Mouse (Mus musculus) heart, postnatal 0 days (tissue): ENCODE results near the gene Cnot1. TPM values are rescaled to one million over a fixed set of nuclear protein-coding genes. Genes with fewer than 3 reads are reported as not detected.

Experiments used
- ATAC-seq: fragments of 200-750 bp; cut with Nextera tagmentation; 2 replicates; pipeline ENCODE4 v1.8.0; 2017; ENCODE audit warnings: low read depth, moderate number of reproducible peaks, moderate library complexity; ENCODE audit not compliant: insufficient read depth
- DNase-seq: peaks from one replicate; pipeline ENCODE4 v3.0.0-alpha.2; 2016; ENCODE audit warnings: low spot score
- H3K27ac ChIP-seq: fragments of 300-500 bp; sonication (generic); 2 replicates; pipeline ENCODE4 v1.5.1; 2014; ENCODE audit warnings: low read depth, mild to moderate bottlenecking
- H3K27me3 ChIP-seq: fragments of 300-500 bp; sonication (generic); 2 replicates; pipeline ENCODE4 v1.6.1; 2014; ENCODE audit warnings: low read length, mixed read lengths; ENCODE audit not compliant: control insufficient read depth, insufficient read depth
- H3K36me3 ChIP-seq: fragments of 300-500 bp; sonication (generic); replicated peaks from 2 replicates; pipeline ENCODE4 v1.6.1; 2014; ENCODE audit warnings: low read length, mixed read lengths; ENCODE audit not compliant: control insufficient read depth, insufficient read depth
- H3K4me1 ChIP-seq: fragments of 300-500 bp; sonication (generic); 2 replicates; pipeline ENCODE4 v1.6.1; 2014; ENCODE audit warnings: antibody characterized with exemption; ENCODE audit not compliant: control insufficient read depth, insufficient read depth
- H3K4me2 ChIP-seq: fragments of 300-500 bp; sonication (generic); 2 replicates; pipeline ENCODE4 v1.6.1; 2014; ENCODE audit warnings: low read depth, mild to moderate bottlenecking, low read length, moderate library complexity
- H3K4me3 ChIP-seq: fragments of 300-500 bp; sonication (generic); 2 replicates; pipeline ENCODE4 v1.5.1; 2014; ENCODE audit warnings: low read depth, low read length
- H3K9ac ChIP-seq: fragments of 300-500 bp; sonication (generic); replicated peaks from 2 replicates; pipeline ENCODE4 v1.6.1; 2014; ENCODE audit warnings: low read depth, low read length, mixed read lengths
- H3K9me3 ChIP-seq: fragments of 300-500 bp; sonication (generic); replicated peaks from 2 replicates; pipeline ENCODE4 v1.6.1; 2016; ENCODE audit warnings: low read length; ENCODE audit not compliant: control insufficient read depth
- CTCF ChIP-seq: IDR thresholded peaks from 2 replicates; pipeline ENCODE4 v1.5.1; 2016; ENCODE audit warnings: antibody characterized with exemption, control low read depth, low read depth
- EP300 ChIP-seq: IDR thresholded peaks from 2 replicates; pipeline ENCODE4 v1.6.1; 2016; ENCODE audit warnings: antibody characterized with exemption, low read depth
- WGBS: fragments of 180-500 bp; shearing (Covaris S2); extraction: QIAGEN DNeasy Blood & Tissue Kit; methylation state at CpG from one replicate; pipeline ENCODE4 v1.1.7; 2014; 5-methylcytosine and 5-hydroxymethylcytosine counted together
- polyA plus RNA-seq: library from polyadenylated mRNA; unstranded; fragments of >200 nt; fragmentation: Nextera tagmentation; extraction: Ambion mirVana; gene quantifications from 2 replicates; pipeline ENCODE4 v1.2.1, GENCODE M21; 2015
- total RNA-seq: library from RNA; depleted of rRNA; stranded (reverse); fragments of >200 nt; gene quantifications from 2 replicates; pipeline ENCODE4 v1.2.3, GENCODE M21; 2014; ENCODE audit warnings: low replicate concordance

Cnot1 gene
- total and polyA plus RNA-seq, 2 experiments from 2014 or later: 22.7 to 290 TPM

GRCm38 (mm10) chr8:95810184-95810591 lies 2.9 kb upstream of the Cnot1 start:
- WGBS: 10% methylated on average over 3 of the region's 3 CpGs
- Histone ChIP-seq H3K27me3 (no peaks in the 10 kb centered on the region), H3K9me3 (no peaks in the 10 kb centered on the region), H3K36me3 (no peaks in the 10 kb centered on the region), H3K9ac (no peak overlapping the region), H3K4me1 (peaks cover 37% of the 10 kb centered on the region), H3K4me2 (peak overlapping the region; percentile 4; the same call in 1 of the 2 replicates), H3K27ac (peak overlapping the region; percentile 93), H3K4me3 (no peak overlapping the region)
- peak; percentile 87 for DNase-seq
- ATAC-seq: peak; percentile 21
- TF ChIP-seq EP300 (no peak), CTCF (no peak)

- H3K27me3 ChIP-seq: no peaks in the 10 kb centered on the region
- H3K4me3 ChIP-seq: no peak overlapping the region
- TF ChIP-seq EP300 (no peak), CTCF (no peak)
- H3K4me2 ChIP-seq: no peak overlapping the region
- H3K9ac ChIP-seq: no peak overlapping the region
- H3K9me3 ChIP-seq: no peaks in the 10 kb centered on the region
- peaks cover 45% of the 10 kb centered on the region for H3K4me1 ChIP-seq
- ATAC-seq (no peak), DNase-seq (no peak)
- WGBS: 79% methylated on average over 5 of the region's 5 CpGs
- peak overlapping the region; percentile 93 for H3K27ac ChIP-seq
- H3K36me3 ChIP-seq: no peaks in the 10 kb centered on the region
Measured at GRCm38 (mm10) chr8:95809116-95809515, 1.9 kb upstream of the Cnot1 start.

GRCm38 (mm10) chr8:95808631-95809030 lies 1.4 kb upstream of the Cnot1 start:
- peak overlapping the region; percentile 99; the same call in 1 of the 2 replicates for H3K27ac ChIP-seq
- H3K9me3 ChIP-seq: no peaks in the 10 kb centered on the region
- 83% methylated on average over 4 of the region's 4 CpGs for WGBS
- no peak overlapping the region for H3K4me3 ChIP-seq
- no peaks in the 10 kb centered on the region for H3K27me3 ChIP-seq
- TF ChIP-seq EP300: no peak
- no peak for TF ChIP-seq CTCF
- no peaks in the 10 kb centered on the region for H3K36me3 ChIP-seq
- no peak overlapping the region for H3K4me2 ChIP-seq
- peaks cover 45% of the 10 kb centered on the region for H3K4me1 ChIP-seq
- no peak for DNase-seq
- no peak for ATAC-seq
- no peak overlapping the region for H3K9ac ChIP-seq

GRCm38 (mm10) chr8:95807861-95808260 lies 597 bp upstream of the Cnot1 start:
- ATAC-seq (peak; percentile 90), DNase-seq (peak; percentile 97)
- TF ChIP-seq CTCF: no peak
- no peak for TF ChIP-seq EP300
- Histone ChIP-seq H3K27ac (peak overlapping the region; percentile 99), H3K4me3 (peak overlapping the region; percentile 98), H3K4me1 (peaks cover 45% of the 10 kb centered on the region), H3K27me3 (no peaks in the 10 kb centered on the region), H3K9ac (peak overlapping the region; percentile 99), H3K36me3 (no peaks in the 10 kb centered on the region), H3K9me3 (no peaks in the 10 kb centered on the region), H3K4me2 (peak overlapping the region; percentile 82)
- 0% methylated on average over 20 of the region's 20 CpGs for WGBS

GRCm38 (mm10) chr8:95806461-95807191 lies 638 bp downstream of the Cnot1 start:
- H3K9ac ChIP-seq: peak overlapping the region; percentile 99
- peaks cover 46% of the 10 kb centered on the region for H3K4me1 ChIP-seq
- TF ChIP-seq CTCF (no peak), EP300 (no peak)
- no peaks in the 10 kb centered on the region for H3K27me3 ChIP-seq
- peak overlapping the region; percentile 96 for H3K4me2 ChIP-seq
- peak overlapping the region; percentile 99 for H3K27ac ChIP-seq
- no peaks in the 10 kb centered on the region for H3K9me3 ChIP-seq
- ATAC-seq (no peak), DNase-seq (no peak)
- H3K4me3 ChIP-seq: peak overlapping the region; percentile 98
- H3K36me3 ChIP-seq: peaks cover 9% of the 10 kb centered on the region; the same call in 1 of the 2 replicates
- WGBS: under 1% methylated on average over 53 of the region's 69 CpGs
